Comparison of ENCODE assay signal across 1 mouse cellular context in the genomic region with DNA sequence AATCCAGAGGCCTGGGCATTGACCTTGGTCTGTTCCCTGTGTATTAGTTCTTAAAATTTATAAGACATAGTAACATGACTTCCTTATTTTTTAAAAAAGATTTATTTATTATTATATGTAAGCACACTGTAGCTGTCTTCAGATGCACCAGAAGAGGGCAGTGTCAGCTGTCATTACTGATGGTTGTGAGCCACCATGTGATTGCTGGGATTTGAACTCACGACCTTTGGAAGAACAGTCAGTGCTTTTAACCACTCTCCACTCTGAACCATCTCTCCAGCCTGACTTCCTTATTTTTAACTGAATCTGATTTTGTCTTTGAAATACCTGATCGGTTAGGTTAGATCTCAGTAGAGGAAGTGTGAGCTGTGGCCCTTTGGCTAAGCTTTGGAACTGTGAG.
TF ChIP-seq lines count a peak whose summit lies in the region.

No protein-coding gene starts in this region.

TF ChIP-seq in MEL, 35 proteins besides CTCF, POLR2A, EP300 and RAD21 (continued from another document):
- TF ChIP-seq SMC3 (IDR thresholded peaks at IDR 0.05; ENCODE audit: low read depth, low read length) (peak; percentile 31; the same call in 1 of the 2 replicates), ZC3H11A (IDR thresholded peaks at IDR 0.05; ENCODE audit: low read depth, low read length) (peak; percentile 30; the same call in 1 of the 2 replicates), ETS1 (IDR thresholded peaks at IDR 0.05; ENCODE audit: low read depth, low read length) (no peak), NELFE (IDR thresholded peaks at IDR 0.05; ENCODE audit: low read depth, low read length) (no peak), MYC (IDR thresholded peaks at IDR 0.05; ENCODE audit: low read depth, low read length) (no peak), RCOR1 (IDR thresholded peaks at IDR 0.05; ENCODE audit: low read depth, low read length) (peak; percentile 63), HCFC1 (IDR thresholded peaks at IDR 0.05; ENCODE audit: low read depth, low read length) (no peak), ELF1 (IDR thresholded peaks at IDR 0.05; ENCODE audit: low read depth, low read length) (no peak), CHD1 (IDR thresholded peaks at IDR 0.05; ENCODE audit: low read depth, low read length) (no peak), GABPA (IDR thresholded peaks at IDR 0.05; ENCODE audit: low read depth, low read length) (no peak), MYB (IDR thresholded peaks at IDR 0.05; ENCODE audit: low read depth, low read length) (no peak), SIN3A (IDR thresholded peaks at IDR 0.05; ENCODE audit: low read length) (no peak), MXI1 (IDR thresholded peaks at IDR 0.05; ENCODE audit: low read depth, low read length) (no peak)
